Mouse (Mus musculus): Measurements from ENCODE around the gene Tbl1x. TPM values are rescaled to one million over a fixed set of nuclear protein-coding genes. Genes with fewer than 3 reads are reported as not detected.

The Tbl1x gene
- polyA plus RNA-seq, 1 experiment from 2014 or later, result 55.5 TPM

DNA sequence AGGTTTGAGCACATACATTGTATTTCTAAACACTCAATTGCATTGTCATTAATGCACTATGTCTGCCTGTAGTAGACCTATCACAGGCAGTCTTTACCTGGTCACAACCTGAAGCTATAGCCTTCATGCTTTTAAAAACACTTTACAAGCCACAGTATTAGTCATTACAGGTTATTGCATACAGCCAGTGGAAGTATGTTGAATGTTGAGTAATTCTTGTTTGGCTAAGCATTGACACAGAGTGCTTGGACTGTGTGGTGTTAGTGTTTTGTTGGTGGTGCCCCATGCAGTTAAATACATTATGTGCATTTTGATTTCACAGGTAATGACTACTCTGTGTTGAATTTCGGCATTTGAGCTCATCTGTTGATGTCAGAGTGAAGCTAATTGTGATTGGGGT lies 45.2 kb downstream of the Tbl1x start:
- no peak overlapping the region for H3K9ac ChIP-seq (replicated peaks; ENCODE audit: low read depth, low read length)
- no peak overlapping the region for H3K27ac ChIP-seq (ENCODE audit: low read length)
- H3K9me3 ChIP-seq (ENCODE audit: control insufficient read depth, low read length), result 0 out of 2 replicates have a peak, but pooled peaks cover 2% of the 10 kb centered on the region
- 25% methylated on average over 1 of the region's 1 CpGs for WGBS
- H3K36me3 ChIP-seq (ENCODE audit: control insufficient read depth, insufficient read depth), result no peaks in the 10 kb centered on the region
- ATAC-seq, result no peak
- no peak overlapping the region for H3K4me2 ChIP-seq (ENCODE audit: low read length)
- H3K4me3 ChIP-seq (replicated peaks; ENCODE audit: low read length), result no peak overlapping the region
- no peaks in the 10 kb centered on the region; the same call in 1 of the 2 replicates for H3K4me1 ChIP-seq (replicated peaks; ENCODE audit: control insufficient read depth, insufficient read depth, low read length)
- H3K27me3 ChIP-seq (replicated peaks; ENCODE audit: control insufficient read depth, insufficient read depth, low read length), result no peaks in the 10 kb centered on the region

DNA sequence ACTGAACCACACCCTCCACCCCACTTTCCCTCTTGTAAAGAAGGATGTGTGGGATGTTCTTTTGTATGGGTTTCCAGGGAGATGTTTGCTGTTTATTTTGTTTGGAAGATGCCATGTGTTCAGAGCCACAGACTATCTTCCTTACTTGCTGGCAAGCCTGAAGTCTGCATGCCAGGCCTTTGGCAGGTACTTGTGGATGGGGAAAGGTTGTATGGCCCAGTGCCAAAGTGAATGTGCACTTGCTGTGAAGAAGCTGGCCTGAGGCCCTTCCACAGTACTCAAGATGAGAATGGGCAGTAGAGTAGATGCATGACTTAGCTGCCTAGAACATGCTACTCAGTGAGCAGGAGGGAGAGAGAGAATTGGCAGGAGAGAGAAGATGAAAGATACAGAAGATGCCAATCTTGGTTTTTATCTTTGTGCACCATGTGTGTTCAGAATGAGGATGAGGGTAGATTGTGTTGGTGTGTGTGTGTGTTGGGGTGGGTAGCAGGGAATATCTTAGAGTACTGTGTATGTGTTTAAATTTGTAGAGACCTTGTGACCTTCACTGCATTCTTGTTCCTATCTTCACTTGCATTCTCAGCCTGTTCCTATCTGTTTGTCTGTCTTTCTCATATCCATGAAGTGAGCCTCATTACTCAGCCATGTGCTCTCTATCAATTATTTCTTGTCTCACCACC lies 48.5 kb downstream of the Tbl1x start:
- H3K27me3 ChIP-seq (replicated peaks; ENCODE audit: control insufficient read depth, insufficient read depth, low read length), result no peaks in the 10 kb centered on the region
- no peak for ATAC-seq
- H3K36me3 ChIP-seq (ENCODE audit: control insufficient read depth, insufficient read depth), result no peaks in the 10 kb centered on the region
- H3K9me3 ChIP-seq (ENCODE audit: control insufficient read depth, low read length), result 0 out of 2 replicates have a peak, but pooled peaks cover 2% of the 10 kb centered on the region
- H3K27ac ChIP-seq (ENCODE audit: low read length), result no peak overlapping the region
- no peak overlapping the region for H3K4me2 ChIP-seq (ENCODE audit: low read length)
- H3K4me1 ChIP-seq (replicated peaks; ENCODE audit: control insufficient read depth, insufficient read depth, low read length), result no peaks in the 10 kb centered on the region; the same call in 1 of the 2 replicates
- H3K4me3 ChIP-seq (replicated peaks; ENCODE audit: low read length), result no peak overlapping the region
- no peak overlapping the region for H3K9ac ChIP-seq (replicated peaks; ENCODE audit: low read depth, low read length)

GRCm38 (mm10) chrX:77563616-77564015 lies 52.8 kb downstream of the Tbl1x start:
- H3K9me3 ChIP-seq (ENCODE audit: control insufficient read depth, low read length), result 0 out of 2 replicates have a peak, but pooled peaks cover 2% of the 10 kb centered on the region
- H3K27me3 ChIP-seq (replicated peaks; ENCODE audit: control insufficient read depth, insufficient read depth, low read length), result no peaks in the 10 kb centered on the region

DNA sequence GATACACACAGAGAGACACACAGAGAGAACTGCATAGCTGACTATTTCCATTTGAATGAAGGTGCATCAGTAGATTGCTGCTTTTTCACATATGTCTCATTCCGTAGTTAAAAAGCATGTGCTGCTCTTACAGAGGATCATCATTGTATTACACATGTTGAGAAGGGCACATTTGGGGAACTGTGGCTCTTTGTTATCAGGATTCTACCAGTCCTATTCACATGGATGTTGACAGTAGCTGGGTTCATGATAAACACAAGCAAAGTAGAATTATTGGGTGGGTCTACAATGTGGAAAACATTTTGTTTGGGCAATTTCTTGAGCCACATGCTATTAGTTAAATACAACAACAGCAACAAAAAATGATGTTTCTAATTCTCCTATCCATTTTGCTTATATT lies 55.9 kb downstream of the Tbl1x start:
- H3K27ac ChIP-seq (ENCODE audit: low read length), result no peak overlapping the region
- no peaks in the 10 kb centered on the region for H3K36me3 ChIP-seq (ENCODE audit: control insufficient read depth, insufficient read depth)
- H3K4me2 ChIP-seq (ENCODE audit: low read length), result no peak overlapping the region
- H3K9me3 ChIP-seq (ENCODE audit: control insufficient read depth, low read length), result no peaks in the 10 kb centered on the region
- no peak overlapping the region for H3K4me3 ChIP-seq (replicated peaks; ENCODE audit: low read length)
- no peak overlapping the region for H3K9ac ChIP-seq (replicated peaks; ENCODE audit: low read depth, low read length)
- no peaks in the 10 kb centered on the region for H3K27me3 ChIP-seq (replicated peaks; ENCODE audit: control insufficient read depth, insufficient read depth, low read length)
- ATAC-seq, result no peak
- no peaks in the 10 kb centered on the region; the same call in 1 of the 2 replicates for H3K4me1 ChIP-seq (replicated peaks; ENCODE audit: control insufficient read depth, insufficient read depth, low read length)
- WGBS, result 87% methylated on average over 1 of the region's 1 CpGs

More at GRCm38 (mm10) chrX:77563616-77564015, 52.8 kb downstream of the Tbl1x start:
- Histone ChIP-seq H3K4me3 (replicated peaks; ENCODE audit: low read length) (no peak overlapping the region), H3K9ac (replicated peaks; ENCODE audit: low read depth, low read length) (no peak overlapping the region), H3K36me3 (ENCODE audit: control insufficient read depth, insufficient read depth) (no peaks in the 10 kb centered on the region), H3K27ac (ENCODE audit: low read length) (no peak overlapping the region), H3K4me2 (ENCODE audit: low read length) (no peak overlapping the region), H3K4me1 (replicated peaks; ENCODE audit: control insufficient read depth, insufficient read depth, low read length) (no peaks in the 10 kb centered on the region; the same call in 1 of the 2 replicates)
- 93% methylated on average over 2 of the region's 2 CpGs for WGBS
- ATAC-seq, result no peak

DNA sequence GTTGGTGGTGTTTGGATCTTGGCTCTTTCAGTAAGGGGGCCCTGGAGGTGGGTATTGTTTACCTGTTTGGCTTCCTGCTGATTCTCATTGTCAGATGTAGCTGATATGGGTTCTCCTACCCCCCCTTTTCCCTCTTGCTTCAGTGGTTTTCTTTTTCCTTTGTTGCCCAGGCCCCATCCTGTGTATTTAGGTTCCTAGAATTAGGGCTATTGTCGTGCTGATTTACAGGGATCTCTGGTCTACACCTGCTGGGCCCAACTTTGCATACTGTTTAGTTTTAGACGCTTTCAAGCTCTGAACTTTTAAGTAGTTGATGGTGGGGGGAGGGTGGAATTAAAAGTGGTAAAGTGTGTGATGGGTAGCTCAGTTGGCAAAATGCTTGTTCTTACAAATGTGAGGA lies 57.2 kb downstream of the Tbl1x start:
- Histone ChIP-seq H3K27ac (ENCODE audit: low read length) (no peak overlapping the region), H3K4me2 (ENCODE audit: low read length) (no peak overlapping the region), H3K36me3 (ENCODE audit: control insufficient read depth, insufficient read depth) (no peaks in the 10 kb centered on the region), H3K4me3 (replicated peaks; ENCODE audit: low read length) (no peak overlapping the region), H3K4me1 (replicated peaks; ENCODE audit: control insufficient read depth, insufficient read depth, low read length) (no peaks in the 10 kb centered on the region; the same call in 1 of the 2 replicates), H3K9me3 (ENCODE audit: control insufficient read depth, low read length) (no peaks in the 10 kb centered on the region), H3K9ac (replicated peaks; ENCODE audit: low read depth, low read length) (no peak overlapping the region), H3K27me3 (replicated peaks; ENCODE audit: control insufficient read depth, insufficient read depth, low read length) (no peaks in the 10 kb centered on the region)
- 11% methylated on average over 2 of the region's 2 CpGs for WGBS
- no peak for ATAC-seq

DNA sequence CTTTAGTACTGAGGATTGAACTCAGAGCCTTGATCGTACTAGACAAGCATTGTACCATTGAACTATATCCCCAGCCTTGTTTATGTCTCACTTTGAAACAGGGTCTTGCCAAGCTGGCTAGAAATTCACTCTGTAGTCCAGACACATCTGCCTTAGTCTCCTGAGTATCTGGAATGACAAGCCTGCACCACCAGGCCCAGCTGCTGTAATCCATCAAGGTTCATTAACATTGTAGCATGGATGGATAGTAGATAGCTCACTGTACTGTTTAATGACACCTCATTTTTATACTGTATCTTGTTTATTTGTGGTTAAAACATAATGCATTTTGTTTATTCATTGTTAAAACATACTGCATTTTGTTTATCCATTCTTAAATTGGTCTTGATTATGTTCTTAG lies 62.9 kb downstream of the Tbl1x start:
- Histone ChIP-seq H3K9me3 (ENCODE audit: control insufficient read depth, low read length) (no peaks in the 10 kb centered on the region), H3K27ac (ENCODE audit: low read length) (no peak overlapping the region), H3K27me3 (replicated peaks; ENCODE audit: control insufficient read depth, insufficient read depth, low read length) (no peaks in the 10 kb centered on the region), H3K36me3 (ENCODE audit: control insufficient read depth, insufficient read depth) (no peaks in the 10 kb centered on the region), H3K4me1 (replicated peaks; ENCODE audit: control insufficient read depth, insufficient read depth, low read length) (no peaks in the 10 kb centered on the region; the same call in 1 of the 2 replicates), H3K4me3 (replicated peaks; ENCODE audit: low read length) (no peak overlapping the region), H3K9ac (replicated peaks; ENCODE audit: low read depth, low read length) (no peak overlapping the region), H3K4me2 (ENCODE audit: low read length) (no peak overlapping the region)
- WGBS, result 65% methylated on average over 1 of the region's 1 CpGs
- no peak for ATAC-seq

- Histone ChIP-seq H3K4me3 (replicated peaks; ENCODE audit: low read length) (no peak overlapping the region), H3K4me1 (replicated peaks; ENCODE audit: control insufficient read depth, insufficient read depth, low read length) (no peaks in the 10 kb centered on the region), H3K27ac (ENCODE audit: low read length) (no peak overlapping the region), H3K9ac (replicated peaks; ENCODE audit: low read depth, low read length) (no peak overlapping the region), H3K36me3 (ENCODE audit: control insufficient read depth, insufficient read depth) (no peaks in the 10 kb centered on the region), H3K9me3 (ENCODE audit: control insufficient read depth, low read length) (no peaks in the 10 kb centered on the region), H3K27me3 (replicated peaks; ENCODE audit: control insufficient read depth, insufficient read depth, low read length) (no peaks in the 10 kb centered on the region), H3K4me2 (ENCODE audit: low read length) (no peak overlapping the region)
- 86% methylated on average over 3 of the region's 3 CpGs for WGBS
- ATAC-seq, result no peak
Observed at GRCm38 (mm10) chrX:77577108-77577507, 66.3 kb downstream of the Tbl1x start.

GRCm38 (mm10) chrX:77578172-77578571 lies 67.4 kb downstream of the Tbl1x start:
- Histone ChIP-seq H3K27me3 (replicated peaks; ENCODE audit: control insufficient read depth, insufficient read depth, low read length) (no peaks in the 10 kb centered on the region), H3K9me3 (ENCODE audit: control insufficient read depth, low read length) (no peaks in the 10 kb centered on the region), H3K36me3 (ENCODE audit: control insufficient read depth, insufficient read depth) (no peaks in the 10 kb centered on the region), H3K4me1 (replicated peaks; ENCODE audit: control insufficient read depth, insufficient read depth, low read length) (no peaks in the 10 kb centered on the region), H3K27ac (ENCODE audit: low read length) (no peak overlapping the region), H3K9ac (replicated peaks; ENCODE audit: low read depth, low read length) (no peak overlapping the region), H3K4me3 (replicated peaks; ENCODE audit: low read length) (no peak overlapping the region), H3K4me2 (ENCODE audit: low read length) (no peak overlapping the region)
- 63% methylated on average over 1 of the region's 1 CpGs for WGBS
- ATAC-seq, result no peak

- Histone ChIP-seq H3K27ac (ENCODE audit: low read length) (no peak overlapping the region), H3K4me1 (replicated peaks; ENCODE audit: control insufficient read depth, insufficient read depth, low read length) (no peaks in the 10 kb centered on the region), H3K27me3 (replicated peaks; ENCODE audit: control insufficient read depth, insufficient read depth, low read length) (no peaks in the 10 kb centered on the region), H3K36me3 (ENCODE audit: control insufficient read depth, insufficient read depth) (no peaks in the 10 kb centered on the region), H3K9me3 (ENCODE audit: control insufficient read depth, low read length) (no peaks in the 10 kb centered on the region), H3K9ac (replicated peaks; ENCODE audit: low read depth, low read length) (no peak overlapping the region), H3K4me2 (ENCODE audit: low read length) (no peak overlapping the region), H3K4me3 (replicated peaks; ENCODE audit: low read length) (no peak overlapping the region)
- 73% methylated on average over 4 of the region's 4 CpGs for WGBS
- no peak for ATAC-seq
Observed at GRCm38 (mm10) chrX:77579964-77580363, 69.2 kb downstream of the Tbl1x start.

Data from forebrain, embryonic 16.5 days (tissue).